In the genomic region with DNA sequence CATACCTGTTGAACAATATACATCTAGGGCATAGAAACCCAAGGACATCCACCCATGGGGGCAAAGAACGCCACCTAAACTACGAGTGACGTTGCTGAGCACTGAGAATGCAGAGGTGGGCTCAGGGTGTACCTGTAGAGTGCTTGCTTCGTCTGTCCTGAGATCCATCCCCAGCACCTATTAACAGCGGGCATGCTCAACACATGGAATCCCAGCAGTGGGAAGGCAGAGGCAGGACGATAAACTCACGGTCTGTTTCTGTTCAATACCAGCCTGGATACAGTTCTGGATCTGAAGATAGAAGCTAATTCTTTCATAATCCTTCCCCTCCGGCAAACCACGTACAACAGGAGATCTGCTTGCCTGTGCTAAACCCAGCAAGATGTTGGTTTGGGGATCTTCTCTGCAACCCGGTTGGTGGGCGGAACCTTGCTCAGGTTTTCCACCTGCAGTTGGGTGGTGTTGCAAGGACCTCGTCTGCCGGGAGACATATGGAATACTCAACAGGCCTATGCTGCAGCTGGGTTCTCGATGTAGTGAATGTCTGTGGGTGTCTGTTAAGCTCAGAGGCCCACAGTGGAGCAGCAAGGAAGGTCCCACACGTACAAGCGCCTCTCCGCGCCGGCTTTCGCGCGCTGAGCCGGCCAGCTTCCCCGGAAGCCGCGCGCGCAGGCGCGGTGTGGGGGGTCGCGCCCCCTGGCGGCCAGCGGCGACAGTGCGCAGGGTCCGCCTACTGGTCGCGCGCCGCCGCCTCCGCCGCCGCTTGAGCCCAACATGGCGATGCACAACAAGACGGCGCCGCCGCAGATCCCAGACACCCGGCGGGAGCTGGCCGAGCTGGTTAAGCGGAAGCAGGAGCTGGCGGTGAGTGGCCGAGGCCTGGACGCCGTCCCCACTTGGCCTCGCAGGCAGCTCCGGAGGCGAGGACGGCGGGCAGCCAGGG, we compare ENCODE assay signal across 8 mouse cellular contexts. TPM values are rescaled to one million over a fixed set of nuclear protein-coding genes. Genes with fewer than 3 reads are reported as not detected.
DNase-seq lines count a peak whose midpoint lies in the region; ATAC-seq lines count a peak whose summit lies in the region.

Meaf6 (plus strand) TSS at position 732 of the 943 bp plus-strand sequence.

- H3K4me1 ChIP-seq in embryonic facial prominence, embryonic 12.5 days, result peaks cover 14% of the 10 kb centered on the region
- peaks cover 24% of the 10 kb centered on the region for H3K4me1 ChIP-seq in limb, embryonic 10.5 days
- peaks cover 28% of the 10 kb centered on the region for H3K4me1 ChIP-seq in midbrain, embryonic 12.5 days

- H3K27me3 ChIP-seq in embryonic facial prominence, embryonic 12.5 days, result no peaks in the 10 kb centered on the region
- H3K27me3 ChIP-seq in limb, embryonic 10.5 days (ENCODE audit: low read depth, poor library complexity, severe bottlenecking), result no peaks in the 10 kb centered on the region
- no peaks in the 10 kb centered on the region for H3K27me3 ChIP-seq in midbrain, embryonic 12.5 days

- no peaks in the 10 kb centered on the region for H3K9me3 ChIP-seq in embryonic facial prominence, embryonic 12.5 days
- no peaks in the 10 kb centered on the region for H3K9me3 ChIP-seq in limb, embryonic 10.5 days (replicated peaks)
- H3K9me3 ChIP-seq in midbrain, embryonic 12.5 days, result no peaks in the 10 kb centered on the region

- H3K27ac ChIP-seq in embryonic facial prominence, embryonic 12.5 days, result peak within 1 kb of the TSS; percentile 97
- peak within 1 kb of the TSS; percentile 99 for H3K27ac ChIP-seq in limb, embryonic 10.5 days
- peak within 1 kb of the TSS; percentile 98 for H3K27ac ChIP-seq in midbrain, embryonic 12.5 days (replicated peaks)

- peaks cover 28% of the 10 kb centered on the region for H3K36me3 ChIP-seq in embryonic facial prominence, embryonic 12.5 days
- H3K36me3 ChIP-seq in limb, embryonic 10.5 days, result peaks cover 38% of the 10 kb centered on the region
- H3K36me3 ChIP-seq in midbrain, embryonic 12.5 days, result peaks cover 25% of the 10 kb centered on the region

- peak within 1 kb of the TSS; percentile 72 for H3K9ac ChIP-seq in embryonic facial prominence, embryonic 12.5 days
- peak within 1 kb of the TSS; percentile 89 for H3K9ac ChIP-seq in midbrain, embryonic 12.5 days (replicated peaks)

- 1% methylated on average over 61 of the region's 63 CpGs for WGBS in embryonic facial prominence, embryonic 12.5 days
- 2% methylated on average over 63 of the region's 63 CpGs for WGBS in limb, embryonic 10.5 days
- 2% methylated on average over 63 of the region's 63 CpGs for WGBS in midbrain, embryonic 12.5 days

- peak; percentile 76 for ATAC-seq in embryonic facial prominence, embryonic 12.5 days (ENCODE audit: insufficient number of reproducible peaks, insufficient read depth, low FRiP score, low TSS enrichment)
- ATAC-seq in midbrain, embryonic 12.5 days (ENCODE audit: low FRiP score, low read depth), result peak; percentile 90

- peak; percentile 89 for DNase-seq in 3134 (ENCODE audit: extremely low read depth, insufficient read length, low spot score)
- DNase-seq in adrenal gland, postnatal 25 days, result peak; percentile 94
- DNase-seq in heart, adult 11 months, result peak; percentile 99
- peak; percentile 95 for DNase-seq in kidney, adult 18-20 months
- peak; percentile 97 for DNase-seq in limb, embryonic 10.5 days (ENCODE audit: low spot score)
- peak; percentile 70 for DNase-seq in skeletal muscle tissue, adult 2 months (ENCODE audit: low read depth, low spot score)

- H3K4me2 ChIP-seq in embryonic facial prominence, embryonic 12.5 days (replicated peaks), result peak within 1 kb of the TSS; percentile 70
- peak within 1 kb of the TSS; percentile 85 for H3K4me2 ChIP-seq in midbrain, embryonic 12.5 days (replicated peaks)

- peak within 1 kb of the TSS; percentile 67 for H3K4me3 ChIP-seq in embryonic facial prominence, embryonic 12.5 days
- H3K4me3 ChIP-seq in limb, embryonic 10.5 days, result peak within 1 kb of the TSS; percentile 93
- H3K4me3 ChIP-seq in midbrain, embryonic 12.5 days, result peak within 1 kb of the TSS; percentile 89

RNA-seq across cellular contexts. Expression of gene Meaf6, which starts in this region (rescaled TPM):
- total RNA-seq in adrenal gland, postnatal 25 days (2021), result 34.2 and 36.9 TPM in 2 replicates
- polyA plus RNA-seq in embryonic facial prominence, embryonic 12.5 days (2016; fragmentation: Nextera tagmentation; extraction: Ambion mirVana), result 78.8 and 86.9 TPM in 2 replicates
- 64.2 and 70.9 TPM in 2 replicates for polyA plus RNA-seq in limb, embryonic 10.5 days (2016; fragmentation: Nextera tagmentation; extraction: Ambion mirVana)
- 123 and 131 TPM in 2 replicates for polyA plus RNA-seq in midbrain, embryonic 12.5 days (2016; fragmentation: Nextera tagmentation; extraction: Ambion mirVana)

Comparison
In these comparisons a context has a peak if more than half of its experiments do, and no peak if none do; other contexts are left out.
1. Peak in every context shown above with its lines: DNase-seq, ATAC-seq, H3K4me3 ChIP-seq and H3K27ac ChIP-seq.